Mouse (Mus musculus): ENCODE measurements around the gene D6Ertd527e.

DNA sequence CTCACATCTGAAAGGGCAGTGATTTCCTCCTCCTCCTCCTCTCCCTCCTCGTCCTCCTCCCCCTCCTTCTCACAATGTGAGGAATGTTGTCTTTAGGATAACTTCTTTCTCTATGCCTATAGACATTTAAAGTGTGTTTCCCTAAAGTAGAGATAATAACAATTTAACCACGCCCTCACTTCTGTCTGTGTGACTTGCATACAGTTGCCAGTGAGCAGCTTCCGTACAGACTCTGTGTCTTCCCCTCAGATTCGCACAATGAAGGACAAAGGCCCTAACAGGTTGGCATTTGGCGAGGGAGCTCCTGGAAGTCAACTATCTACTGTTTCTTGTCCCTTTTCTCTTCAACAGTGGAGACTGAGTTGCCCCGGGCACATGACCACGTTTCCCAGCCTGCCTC is 45.9 kb downstream of the D6Ertd527e start:
- TF ChIP-seq CTCF (IDR thresholded peaks at IDR 0.05; ENCODE audit: extremely low read depth, insufficient read length, insufficient replicate concordance, low read depth, low read length) = no peak
- no peak for TF ChIP-seq POLR2A (IDR thresholded peaks at IDR 0.05; ENCODE audit: low read depth, low read length)
